Mouse (Mus musculus) testis, adult 2 months (tissue): Measurements from ENCODE around the gene Olfr558. TPM values are rescaled to one million over a fixed set of nuclear protein-coding genes. Genes with fewer than 3 reads are reported as not detected.

ENCODE experiments used
- H3K27ac ChIP-seq: fragments of 200-500 bp; 2 replicates; pipeline ENCODE4 v1.5.1; 2012; ENCODE audit warnings: low read depth, low read length; ENCODE audit not compliant: control insufficient read depth, insufficient read depth
- H3K27me3 ChIP-seq: fragments of 200-500 bp; 2 replicates; pipeline ENCODE4 v1.6.1; 2012; ENCODE audit warnings: mild to moderate bottlenecking, low read length, moderate library complexity; ENCODE audit not compliant: control insufficient read depth, insufficient read depth
- H3K36me3 ChIP-seq: fragments of 200-500 bp; 2 replicates; pipeline ENCODE4 v1.6.1; 2012; ENCODE audit warnings: mild to moderate bottlenecking, low read length; ENCODE audit not compliant: control insufficient read depth, insufficient read depth
- H3K4me1 ChIP-seq: fragments of 200-500 bp; 2 replicates; pipeline ENCODE4 v1.6.1; 2012; ENCODE audit warnings: low read length; ENCODE audit not compliant: control insufficient read depth, insufficient read depth
- H3K4me3 ChIP-seq: fragments of 200-500 bp; 2 replicates; pipeline ENCODE4 v1.5.1; 2012; ENCODE audit warnings: low read depth, mild to moderate bottlenecking, low read length, moderate library complexity, mixed read lengths; ENCODE audit not compliant: control insufficient read depth
- CTCF ChIP-seq: fragments of 200-500 bp; IDR thresholded peaks from 2 replicates; pipeline ENCODE4 v1.5.1; 2012; ENCODE audit warnings: low read depth, mild to moderate bottlenecking, inconsistent platforms, low read length, moderate library complexity; ENCODE audit not compliant: control insufficient read depth, insufficient read depth, insufficient replicate concordance
- POLR2A ChIP-seq: fragments of 200-500 bp; IDR thresholded peaks from 2 replicates; pipeline ENCODE4 v1.6.1; 2012; ENCODE audit warnings: low read depth, mild to moderate bottlenecking, inconsistent platforms, low read length, moderate library complexity; ENCODE audit not compliant: control insufficient read depth
- polyA plus RNA-seq: library from polyadenylated mRNA; depleted of rRNA; stranded (reverse); fragments of >200 nt; gene quantifications from 2 replicates; pipeline ENCODE4 v1.2.3, GENCODE M21; 2012; rRNA removed

Olfr558 gene
- 0.19 and 0.25 TPM in 2 replicates for polyA plus RNA-seq

DNA sequence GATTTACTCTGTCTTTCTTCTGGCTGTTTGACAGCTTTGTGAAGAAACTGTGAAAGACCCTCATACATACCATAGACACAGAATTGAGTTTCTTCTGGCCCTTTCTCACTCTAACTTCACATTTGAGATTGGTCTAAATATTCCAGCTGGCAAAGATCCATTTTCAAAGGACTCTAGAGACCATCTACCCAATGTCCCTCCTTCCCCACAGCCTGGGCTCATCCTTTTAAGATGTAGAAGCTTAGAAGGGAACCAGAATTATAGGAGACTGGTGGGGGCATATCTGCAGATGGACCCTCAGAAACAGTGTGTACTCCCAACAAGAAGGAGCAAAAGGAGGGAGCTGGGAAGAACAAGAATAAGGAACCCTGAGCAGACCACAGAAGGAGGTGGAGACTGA lies at the start of gene Olfr558:
Gene Olfr558, plus strand, starts transcription at position 301 of the 400 bp plus-strand sequence.
- Histone ChIP-seq H3K27ac (no peak within 1 kb of the TSS), H3K4me1 (no peaks in the 10 kb centered on the region), H3K27me3 (no peaks in the 10 kb centered on the region), H3K36me3 (no peaks in the 10 kb centered on the region), H3K4me3 (no peak within 1 kb of the TSS)
- no peak for TF ChIP-seq CTCF

DNA sequence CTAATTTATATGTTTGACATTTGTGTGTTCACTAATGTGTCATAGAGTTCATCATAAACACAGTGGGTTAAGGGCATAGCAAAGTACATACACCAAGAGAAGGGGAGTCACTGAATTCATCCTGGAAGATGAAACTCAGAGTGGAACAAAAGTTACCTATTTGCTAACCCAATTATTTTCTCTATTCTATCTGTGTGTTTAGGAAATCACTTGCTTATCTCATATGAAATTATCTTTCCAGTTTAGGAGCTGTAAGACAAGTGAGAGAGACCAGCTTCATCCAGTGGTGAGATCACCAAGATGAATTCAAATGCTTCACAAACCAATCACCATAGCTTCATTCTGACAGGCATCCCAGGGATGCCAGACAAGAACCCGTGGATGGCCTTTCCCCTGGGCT lies 43.5 kb upstream of the Olfr558 start, which contains the start of gene Olfr555:
Gene Olfr555, plus strand, starts transcription at position 301 of the 400 bp plus-strand sequence.
- TF ChIP-seq POLR2A (no peak), CTCF (no peak)
- no peak within 1 kb of the TSS for H3K4me3 ChIP-seq
- H3K4me1 ChIP-seq = no peaks in the 10 kb centered on the region
- H3K36me3 ChIP-seq = no peaks in the 10 kb centered on the region
- no peaks in the 10 kb centered on the region for H3K27me3 ChIP-seq
- H3K27ac ChIP-seq = no peak within 1 kb of the TSS

DNA sequence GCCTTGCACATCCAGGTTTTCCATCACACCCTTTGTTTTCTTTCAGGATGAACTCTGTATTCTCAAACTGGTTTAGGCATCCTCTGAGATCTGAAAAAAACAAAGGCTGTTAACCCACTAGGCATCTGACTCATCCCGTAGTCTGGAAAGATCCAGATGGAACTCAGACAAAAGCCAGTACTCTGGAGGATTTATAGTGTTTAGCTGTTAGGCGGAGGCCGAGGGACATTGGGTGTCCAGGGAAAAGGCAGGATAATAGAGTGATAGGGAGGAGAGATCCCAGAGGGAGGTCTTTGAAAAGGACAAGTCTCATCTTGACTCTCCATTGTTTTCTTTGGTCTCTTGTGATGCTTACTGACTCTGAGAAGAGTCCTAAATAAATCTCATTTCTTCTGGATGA lies 37.4 kb upstream of the Olfr558 start, which contains the start of gene Olfr556:
Gene Olfr556, plus strand, starts transcription at position 301 of the 400 bp plus-strand sequence.
- Histone ChIP-seq H3K27me3 (no peaks in the 10 kb centered on the region), H3K4me1 (no peaks in the 10 kb centered on the region), H3K27ac (no peak within 1 kb of the TSS), H3K4me3 (no peak within 1 kb of the TSS), H3K36me3 (no peaks in the 10 kb centered on the region)
- TF ChIP-seq CTCF = no peak
- no peak for TF ChIP-seq POLR2A

DNA sequence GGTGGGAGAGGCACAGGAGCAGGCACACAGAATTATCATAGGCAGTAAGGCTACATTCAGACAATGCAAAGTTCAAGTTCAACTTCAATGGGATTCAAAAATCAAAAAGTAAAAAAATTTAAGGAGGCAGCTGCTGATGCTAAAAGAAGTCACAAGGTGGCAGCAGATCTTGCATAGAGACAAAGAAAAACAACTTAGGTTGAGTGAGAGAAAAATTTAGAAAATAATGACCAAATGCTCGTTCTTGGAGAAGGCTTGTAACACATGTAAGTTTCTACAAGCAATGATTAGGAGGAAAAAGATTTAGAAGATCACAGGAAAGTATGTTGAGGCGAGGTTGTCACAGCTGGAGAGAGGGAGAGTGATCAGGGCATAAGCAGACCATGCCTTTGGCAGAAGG lies 36.6 kb upstream of the Olfr558 start:
- TF ChIP-seq CTCF (no peak), POLR2A (no peak)
- no peaks in the 10 kb centered on the region for H3K4me1 ChIP-seq
- no peaks in the 10 kb centered on the region for H3K27me3 ChIP-seq
- no peaks in the 10 kb centered on the region for H3K36me3 ChIP-seq
- H3K4me3 ChIP-seq = no peak overlapping the region
- no peak overlapping the region for H3K27ac ChIP-seq

DNA sequence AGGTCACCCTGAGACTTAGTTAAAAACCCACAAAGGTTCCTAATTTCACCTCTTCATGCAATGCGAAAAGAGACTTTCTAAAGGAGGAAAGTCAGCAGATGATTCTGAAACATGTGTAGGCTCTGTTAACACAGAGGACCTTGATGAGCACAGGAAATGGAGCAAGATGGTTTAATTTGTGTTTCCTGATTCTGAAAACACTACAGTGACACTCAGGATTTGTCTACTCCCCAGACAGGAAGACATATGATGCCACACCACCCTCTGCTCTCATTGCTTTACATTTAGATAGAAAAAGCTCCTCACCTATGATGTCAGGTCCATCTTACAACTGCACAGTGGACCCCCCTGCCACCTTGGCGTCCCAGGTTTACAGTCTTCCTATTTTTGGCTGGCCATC lies 25.8 kb upstream of the Olfr558 start:
- TF ChIP-seq CTCF (no peak), POLR2A (no peak)
- H3K27me3 ChIP-seq = no peaks in the 10 kb centered on the region
- no peak overlapping the region for H3K27ac ChIP-seq
- H3K4me3 ChIP-seq = no peak overlapping the region
- no peaks in the 10 kb centered on the region for H3K4me1 ChIP-seq
- no peaks in the 10 kb centered on the region for H3K36me3 ChIP-seq

DNA sequence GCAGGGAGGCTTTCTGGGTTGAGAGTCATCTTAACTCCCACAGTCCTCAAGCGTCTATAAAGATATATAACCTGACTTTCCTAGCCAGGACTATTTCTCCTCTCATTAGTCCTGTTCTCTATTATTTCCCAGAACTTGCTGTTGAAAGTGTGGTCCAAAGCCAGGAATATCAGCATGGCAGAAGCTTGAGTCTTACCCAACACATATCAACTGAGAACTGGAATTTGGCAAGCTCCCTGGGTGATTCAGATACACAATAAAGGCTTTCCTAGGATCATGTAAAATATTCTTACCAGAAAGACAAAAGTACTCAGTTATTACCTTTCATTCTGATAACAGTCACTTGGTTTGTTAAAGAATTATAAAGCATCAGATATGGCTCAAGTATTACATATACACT lies 20.1 kb upstream of the Olfr558 start:
- Histone ChIP-seq H3K4me3 (no peak overlapping the region), H3K36me3 (no peaks in the 10 kb centered on the region), H3K27ac (no peak overlapping the region), H3K4me1 (peaks cover 2% of the 10 kb centered on the region), H3K27me3 (no peaks in the 10 kb centered on the region)
- TF ChIP-seq POLR2A (no peak), CTCF (no peak)

DNA sequence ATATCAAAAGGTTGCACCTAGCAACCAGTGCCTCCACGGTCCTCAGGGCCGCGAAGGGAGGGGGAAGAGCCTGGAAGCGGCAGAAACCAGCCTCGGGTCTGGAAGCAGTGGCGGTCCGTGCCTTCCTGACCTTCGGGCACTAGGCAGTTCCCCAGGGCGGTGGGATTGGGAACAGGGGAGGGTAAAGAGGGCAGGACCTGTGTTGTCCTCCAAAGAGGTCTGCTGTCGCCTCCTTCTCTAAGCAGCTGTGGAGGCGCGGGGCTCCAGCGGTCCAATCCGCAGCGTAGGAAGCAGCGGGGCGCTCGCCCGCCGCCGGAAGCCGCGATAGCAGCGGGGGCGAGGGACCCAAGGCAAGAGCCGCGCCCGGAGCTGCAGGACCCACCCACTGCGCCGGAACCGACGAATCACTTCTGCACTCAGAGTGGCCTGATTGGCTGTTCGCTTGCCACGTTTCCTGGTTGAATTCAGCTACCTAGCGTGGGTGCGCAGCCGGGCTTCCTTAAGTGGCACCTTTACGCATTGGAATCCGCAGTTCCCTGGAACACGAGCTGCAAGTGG lies 15.0 kb upstream of the Olfr558 start, which contains the start of gene Trim68:
Gene Trim68, minus strand, starts transcription at position 384 of the 558 bp plus-strand sequence.
- peak within 1 kb of the TSS; percentile 95 for H3K4me3 ChIP-seq
- H3K27ac ChIP-seq = peak within 1 kb of the TSS; percentile 85
- TF ChIP-seq CTCF (no peak), POLR2A (peak; percentile 53; the same call in 1 of the 2 replicates)
- peaks cover 6% of the 10 kb centered on the region for H3K4me1 ChIP-seq
- no peaks in the 10 kb centered on the region for H3K36me3 ChIP-seq
- H3K27me3 ChIP-seq = no peaks in the 10 kb centered on the region
